Comparison of ENCODE assay signal across 16 mouse cellular contexts in the genomic region with DNA sequence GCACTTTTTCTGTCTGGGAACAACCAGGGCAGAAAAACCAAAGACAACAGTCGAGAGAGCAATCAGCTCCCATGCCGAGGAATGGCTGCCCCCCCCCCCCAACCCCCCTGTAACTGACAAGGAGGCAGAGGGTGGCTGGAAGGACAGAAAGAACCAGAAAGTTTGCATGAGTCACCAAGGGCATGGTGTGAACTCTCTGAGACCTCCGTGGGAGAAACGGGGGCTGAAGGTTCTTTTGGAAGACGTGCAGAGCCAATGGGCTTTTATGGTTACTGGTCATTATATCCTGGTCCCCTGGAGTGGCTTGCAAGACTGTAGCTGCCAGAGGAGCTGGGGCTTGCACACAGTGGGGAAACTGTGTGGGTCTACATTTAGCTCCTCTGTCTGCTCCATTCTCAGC. TPM values are rescaled to one million over a fixed set of nuclear protein-coding genes. Genes with fewer than 3 reads are reported as not detected.
A peak's percentile ranks its signal among the peaks of the same experiment; 100 is the strongest.
DNase-seq lines count a peak whose midpoint lies in the region; ATAC-seq and TF ChIP-seq lines count a peak whose summit lies in the region.
"Had no signal": no experiment of that assay in that cellular context is flagged by ENCODE, and none has a peak within 500 bp of the region (broad histone marks: within the 10 kb centered on the region; RNA-seq: fewer than 3 reads in every experiment).

No protein-coding gene starts in this region.

- 75% methylated on average over 5 of the region's 5 CpGs for WGBS in intestine, embryonic 14.5 days
- WGBS in intestine, postnatal 0 days: 75% methylated on average over 5 of the region's 5 CpGs
- 58% methylated on average over 5 of the region's 5 CpGs for WGBS in stomach, postnatal 0 days

- peak overlapping the region; percentile 56 for H3K4me3 ChIP-seq in gastrocnemius, adult 2 months
- no peak overlapping the region for H3K4me3 ChIP-seq in intestine, embryonic 14.5 days (ENCODE audit: low read depth, low read length)
- no peak overlapping the region for H3K4me3 ChIP-seq in intestine, postnatal 0 days (ENCODE audit: low read depth, low read length)
- H3K4me3 ChIP-seq in testis, adult 2 months (ENCODE audit: control insufficient read depth, low read depth, low read length): no peak overlapping the region
- H3K4me3 ChIP-seq in stomach, postnatal 0 days (ENCODE audit: low read depth, low read length): no peak overlapping the region
- H3K4me3 ChIP-seq: liver, embryonic 15.5 days; midbrain, embryonic 15.5 days had no signal

- H3K9me3 ChIP-seq in intestine, embryonic 14.5 days (ENCODE audit: control insufficient read depth, low read length): 0 out of 2 replicates have a peak, but pooled peaks cover 4% of the 10 kb centered on the region
- no peaks in the 10 kb centered on the region for H3K9me3 ChIP-seq in intestine, postnatal 0 days (ENCODE audit: control insufficient read depth)
- H3K9me3 ChIP-seq in stomach, postnatal 0 days (ENCODE audit: control insufficient read depth, low read length): no peaks in the 10 kb centered on the region
- H3K9me3 ChIP-seq: liver, embryonic 15.5 days; midbrain, embryonic 15.5 days had no signal

- DNase-seq in gastrocnemius, adult 2 months: no peak
- no peak for DNase-seq in gastrocnemius, adult 18-20 months (ENCODE audit: low spot score)
- DNase-seq in intestine, embryonic 14.5 days (ENCODE audit: low spot score): no peak
- no peak for DNase-seq in testis, postnatal 10 days (ENCODE audit: low spot score)
- DNase-seq in stomach, postnatal 0 days (ENCODE audit: low spot score): no peak
- no peak for DNase-seq in frontal cortex, adult 2 months (ENCODE audit: extremely low spot score in 1 of 2, low spot score in 1 of 2)
- DNase-seq: cerebellum, adult 9-11 months; forebrain, postnatal 0 days had no signal

- no peaks in the 10 kb centered on the region for H3K36me3 ChIP-seq in intestine, embryonic 14.5 days (ENCODE audit: control insufficient read depth, insufficient read depth, low read length)
- no peaks in the 10 kb centered on the region for H3K36me3 ChIP-seq in intestine, postnatal 0 days (ENCODE audit: control insufficient read depth, insufficient read depth)
- no peaks in the 10 kb centered on the region for H3K36me3 ChIP-seq in testis, adult 2 months (ENCODE audit: control insufficient read depth, insufficient read depth, low read length)
- H3K36me3 ChIP-seq in stomach, postnatal 0 days (ENCODE audit: control insufficient read depth, insufficient read depth, low read length): no peaks in the 10 kb centered on the region
- H3K36me3 ChIP-seq: liver, embryonic 15.5 days; midbrain, embryonic 15.5 days had no signal

- TF ChIP-seq CTCF in gastrocnemius, adult 2 months (IDR thresholded peaks at IDR 0.05): no peak
- TF ChIP-seq CTCF in intestine, postnatal 0 days (IDR thresholded peaks at IDR 0.05; ENCODE audit: low read depth): no peak
- no peak for TF ChIP-seq CTCF in testis, adult 2 months (IDR thresholded peaks at IDR 0.05; ENCODE audit: control insufficient read depth, insufficient read depth, insufficient replicate concordance, low read depth, low read length)
- TF ChIP-seq CTCF in stomach, postnatal 0 days (IDR thresholded peaks at IDR 0.05; ENCODE audit: low read depth): no peak

- TF ChIP-seq EP300 in stomach, postnatal 0 days (optimal IDR thresholded peaks at IDR 0.05): no peak

- H3K9ac ChIP-seq in intestine, embryonic 14.5 days (ENCODE audit: low read length): no peak overlapping the region
- H3K9ac ChIP-seq in intestine, postnatal 0 days (ENCODE audit: low read depth, low read length): no peak overlapping the region
- peak overlapping the region; percentile 35; the same call in 1 of the 2 replicates for H3K9ac ChIP-seq in stomach, postnatal 0 days (ENCODE audit: low read length)
- H3K9ac ChIP-seq: forebrain, postnatal 0 days; liver, embryonic 15.5 days; midbrain, embryonic 15.5 days had no signal

- no peaks in the 10 kb centered on the region for H3K27me3 ChIP-seq in intestine, embryonic 14.5 days (replicated peaks; ENCODE audit: control insufficient read depth, insufficient read depth, low read length)
- no peaks in the 10 kb centered on the region for H3K27me3 ChIP-seq in intestine, postnatal 0 days (replicated peaks; ENCODE audit: control insufficient read depth, insufficient read depth, low read length)
- H3K27me3 ChIP-seq in testis, adult 2 months (ENCODE audit: control insufficient read depth, insufficient read depth, low read length): no peaks in the 10 kb centered on the region
- H3K27me3 ChIP-seq in stomach, postnatal 0 days (ENCODE audit: control insufficient read depth, insufficient read depth, low read length): no peaks in the 10 kb centered on the region
- H3K27me3 ChIP-seq: liver, embryonic 15.5 days; midbrain, embryonic 15.5 days had no signal

- intact Hi-C loops in gastrocnemius, adult 2 months (cut with DNase I): no loop called here

- peak overlapping the region; percentile 90 for H3K27ac ChIP-seq in gastrocnemius, adult 2 months
- peak overlapping the region; percentile 51; the same call in 1 of the 2 replicates for H3K27ac ChIP-seq in intestine, embryonic 14.5 days (ENCODE audit: low read depth)
- H3K27ac ChIP-seq in intestine, postnatal 0 days (ENCODE audit: low read depth, low read length): no peak overlapping the region
- peak overlapping the region; percentile 66 for H3K27ac ChIP-seq in testis, adult 2 months (ENCODE audit: control insufficient read depth, insufficient read depth, low read depth, low read length)
- H3K27ac ChIP-seq in stomach, postnatal 0 days (replicated peaks): peak overlapping the region; percentile 82
- H3K27ac ChIP-seq: liver, embryonic 15.5 days; midbrain, embryonic 15.5 days had no signal

- no peak overlapping the region for H3K4me2 ChIP-seq in intestine, embryonic 14.5 days (ENCODE audit: low read length)
- H3K4me2 ChIP-seq in intestine, postnatal 0 days (replicated peaks; ENCODE audit: low read depth): no peak overlapping the region
- H3K4me2 ChIP-seq in stomach, postnatal 0 days (replicated peaks; ENCODE audit: low read depth): no peak overlapping the region
- H3K4me2 ChIP-seq: liver, embryonic 15.5 days; midbrain, embryonic 15.5 days had no signal

- ATAC-seq in intestine, embryonic 14.5 days (replicated peaks; ENCODE audit: low FRiP score, low TSS enrichment, low read depth): no peak
- ATAC-seq in intestine, postnatal 0 days: no peak
- 0 out of 2 replicates have a peak, but pooled peaks have one; percentile 11 for ATAC-seq in stomach, postnatal 0 days (ENCODE audit: low FRiP score, low TSS enrichment)
- ATAC-seq: forebrain, postnatal 0 days; inflammation-experienced regulatory T-cells, adult 6 months; midbrain, embryonic 15.5 days had no signal

- H3K4me1 ChIP-seq in intestine, embryonic 14.5 days (replicated peaks; ENCODE audit: control insufficient read depth, insufficient read depth, low read length): peaks cover 18% of the 10 kb centered on the region
- H3K4me1 ChIP-seq in intestine, postnatal 0 days (replicated peaks; ENCODE audit: control insufficient read depth, insufficient read depth, low read length): no peaks in the 10 kb centered on the region
- H3K4me1 ChIP-seq in testis, adult 2 months (ENCODE audit: control insufficient read depth, insufficient read depth, low read length): no peaks in the 10 kb centered on the region
- no peaks in the 10 kb centered on the region for H3K4me1 ChIP-seq in stomach, postnatal 0 days (replicated peaks; ENCODE audit: control insufficient read depth, insufficient read depth)
- H3K4me1 ChIP-seq: midbrain, embryonic 15.5 days had no signal

- no peak for TF ChIP-seq POLR2A in testis, adult 2 months (IDR thresholded peaks at IDR 0.05; ENCODE audit: control insufficient read depth, low read depth, low read length)

RNA-seq across cellular contexts. Expression of gene Medag, which starts 22.6 kb away (rescaled TPM):
- total RNA-seq in gastrocnemius, adult 2 months (2021): 10 to 100 TPM; 12.6 to 15.1 TPM
- 10 to 100 TPM in 1 of 2 experiments, 1 to 10 TPM in 1; 9.5 to 15.6 TPM for total RNA-seq in gastrocnemius, adult 18-20 months (2021)
- 2.2 TPM in 2 replicates for polyA plus RNA-seq in intestine, embryonic 14.5 days (2014; fragmentation: Nextera tagmentation; extraction: Ambion mirVana)
- polyA plus RNA-seq in intestine, postnatal 0 days (2015; fragmentation: Nextera tagmentation; extraction: Ambion mirVana): 1.6 and 2.2 TPM in 2 replicates
- 0.37 and 0.41 TPM in 2 replicates for polyA plus RNA-seq in testis, adult 2 months (2012; rRNA removed)
- 3.4 and 4.1 TPM in 2 replicates for polyA plus RNA-seq in stomach, postnatal 0 days (2015; fragmentation: Nextera tagmentation; extraction: Ambion mirVana)
- polyA plus RNA-seq in frontal cortex, adult 2 months (2012; rRNA removed): 10.9 and 11.9 TPM in 2 replicates

RNA-seq across cellular contexts. Expression of gene Tex26, which starts 50.5 kb away (rescaled TPM):
- total RNA-seq in gastrocnemius, adult 2 months (2021): not detected
- total RNA-seq in gastrocnemius, adult 18-20 months (2021): not detected
- polyA plus RNA-seq in intestine, embryonic 14.5 days (2014; fragmentation: Nextera tagmentation; extraction: Ambion mirVana): 0.70 and 0.90 TPM in 2 replicates
- polyA plus RNA-seq in intestine, postnatal 0 days (2015; fragmentation: Nextera tagmentation; extraction: Ambion mirVana): 0.24 and 0.38 TPM in 2 replicates
- polyA plus RNA-seq in testis, adult 2 months (2012; rRNA removed): 30.1 and 35.9 TPM in 2 replicates
- polyA plus RNA-seq in stomach, postnatal 0 days (2015; fragmentation: Nextera tagmentation; extraction: Ambion mirVana): 0.27 and 0.61 TPM in 2 replicates
- 0.67 and 0.78 TPM in 2 replicates for polyA plus RNA-seq in frontal cortex, adult 2 months (2012; rRNA removed)
- total RNA-seq: adrenal gland, postnatal 14 days; gastrocnemius, postnatal 36 days; heart, postnatal 14 days had no signal
- polyA plus RNA-seq: inflammation-experienced regulatory T-cells, adult 6 months; liver, embryonic 15.5 days had no signal

Comparison
In these comparisons a context has a peak if more than half of its experiments do, and no peak if none do; other contexts are left out.
1. RNA of gene Tex26, which starts 50.5 kb away (polyA plus RNA-seq): 30.1 to 35.9 TPM in testis, adult 2 months; 0.67 to 0.78 TPM in frontal cortex, adult 2 months, 0.70 to 0.90 TPM in intestine, embryonic 14.5 days, 0.24 to 0.38 TPM in intestine, postnatal 0 days and 0.27 to 0.61 TPM in stomach, postnatal 0 days; every median in the first group is over 10 times any median in the second.